Mouse (Mus musculus): ENCODE measurements around the gene Sarm1.

Sarm1 gene

DNA sequence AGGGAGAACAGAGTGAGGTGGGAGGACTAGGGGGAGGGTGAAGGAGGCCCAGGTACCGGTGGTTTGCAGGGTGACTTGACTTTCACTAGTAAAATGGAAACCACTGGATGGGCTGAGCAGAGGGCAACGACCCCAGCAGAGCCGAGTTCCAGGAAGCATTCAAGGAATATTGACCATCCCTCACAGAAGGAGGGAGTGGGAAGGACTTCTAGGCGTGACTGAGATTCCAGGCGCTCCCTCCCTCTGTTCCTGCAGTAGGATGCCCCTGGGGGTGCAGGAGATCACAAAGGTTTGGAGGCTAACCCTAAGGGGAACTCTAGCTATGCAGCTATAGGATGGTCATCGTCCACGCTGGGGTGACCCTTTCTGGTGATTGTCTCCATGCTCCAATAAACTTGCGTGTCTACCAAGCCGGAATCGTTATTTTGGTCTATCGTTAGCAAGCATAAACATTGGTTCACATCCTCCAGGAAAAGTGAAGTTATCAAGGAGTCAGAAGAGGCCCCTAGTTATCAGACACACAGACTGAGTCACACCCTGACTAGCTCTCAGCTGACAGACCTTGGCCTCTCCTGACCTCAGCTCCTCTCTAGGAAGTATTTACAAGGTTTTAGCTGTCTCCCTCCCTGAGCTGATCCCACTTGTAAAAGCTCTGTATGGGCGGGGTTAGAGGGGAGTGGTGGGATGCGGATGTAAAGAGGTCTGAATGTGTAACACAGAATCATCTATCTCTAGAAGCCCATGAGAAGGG, 34.1 kb downstream of the Sarm1 start:
- no peak for DNase-seq

DNA sequence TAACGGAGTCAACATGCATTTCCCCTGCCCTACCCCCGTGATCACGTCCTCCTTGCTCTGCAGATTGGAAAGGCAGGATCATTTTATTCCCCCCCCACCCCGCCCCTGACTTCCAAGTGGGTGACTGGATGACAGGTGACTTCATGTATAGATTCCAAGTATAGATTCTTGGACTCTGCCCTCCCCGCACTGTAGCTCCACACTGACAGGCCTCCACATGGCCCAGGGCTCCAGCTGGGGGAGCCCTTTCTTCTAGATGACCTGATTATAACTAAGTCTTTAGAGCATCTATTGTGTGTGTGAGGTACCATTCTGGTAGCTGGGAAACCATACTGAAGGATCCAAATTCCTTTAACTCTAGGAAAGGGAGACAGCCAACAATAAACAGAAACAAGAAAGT, 34.9 kb downstream of the Sarm1 start:
- DNase-seq: no peak

DNA sequence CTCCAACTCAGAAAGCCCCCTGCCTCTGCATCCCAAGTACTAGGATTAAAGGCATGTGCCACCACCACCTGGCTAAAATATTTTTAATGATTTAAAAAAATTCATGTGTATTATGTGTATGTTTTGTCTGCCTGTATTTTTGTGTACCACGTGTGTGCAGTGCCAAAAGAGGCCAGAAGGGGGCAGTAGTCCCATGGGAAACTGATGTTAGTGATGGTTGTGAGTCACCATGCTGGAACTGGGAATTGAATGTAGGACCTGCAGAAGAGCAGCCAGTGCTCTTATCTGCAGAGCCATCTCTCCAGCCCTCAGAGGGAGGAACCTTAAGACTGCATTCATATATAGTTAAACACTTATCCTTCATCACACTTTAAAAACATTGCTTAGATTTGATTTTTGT, 35.7 kb downstream of the Sarm1 start:
- DNase-seq: no peak

DNA sequence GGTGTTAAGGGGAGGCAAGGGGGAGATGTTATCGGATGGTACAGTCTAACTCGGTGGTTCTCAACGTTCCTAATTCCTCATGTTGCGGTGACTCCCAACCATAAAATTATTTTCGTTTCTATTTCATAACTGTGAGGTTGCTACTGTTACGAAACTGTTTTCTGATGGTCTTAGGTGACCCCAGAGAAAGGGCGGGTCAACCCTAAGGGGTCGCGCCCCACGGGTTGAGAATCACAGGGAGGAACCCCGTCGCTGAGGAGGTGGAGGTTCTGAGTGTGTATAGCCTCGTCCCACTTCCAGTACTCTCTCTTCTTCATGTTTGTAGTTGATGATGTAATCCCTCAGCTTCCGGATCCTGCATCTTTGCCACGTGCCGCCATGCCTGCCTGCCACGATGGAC, 38.8 kb downstream of the Sarm1 start:
- no peak for DNase-seq

DNA sequence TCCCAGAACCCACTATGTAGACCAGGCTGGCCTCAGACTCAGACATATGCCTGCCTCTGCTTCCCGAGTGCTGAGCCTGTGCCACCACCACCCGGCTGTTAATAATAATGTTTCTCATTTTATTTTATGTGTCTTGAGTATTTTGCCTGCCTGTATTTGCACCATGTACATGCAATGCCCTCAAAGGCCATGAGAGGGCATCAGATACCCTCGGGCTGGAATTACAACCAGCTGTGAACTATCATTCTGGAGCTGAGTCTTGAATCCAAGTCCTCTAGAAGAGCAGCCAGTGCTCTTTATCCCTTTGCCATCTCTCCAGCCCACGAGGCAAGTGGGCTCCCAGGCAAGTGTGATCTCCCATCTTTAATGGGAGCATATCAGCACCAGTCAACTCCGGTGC, 42.2 kb downstream of the Sarm1 start:
- no peak for DNase-seq

DNA sequence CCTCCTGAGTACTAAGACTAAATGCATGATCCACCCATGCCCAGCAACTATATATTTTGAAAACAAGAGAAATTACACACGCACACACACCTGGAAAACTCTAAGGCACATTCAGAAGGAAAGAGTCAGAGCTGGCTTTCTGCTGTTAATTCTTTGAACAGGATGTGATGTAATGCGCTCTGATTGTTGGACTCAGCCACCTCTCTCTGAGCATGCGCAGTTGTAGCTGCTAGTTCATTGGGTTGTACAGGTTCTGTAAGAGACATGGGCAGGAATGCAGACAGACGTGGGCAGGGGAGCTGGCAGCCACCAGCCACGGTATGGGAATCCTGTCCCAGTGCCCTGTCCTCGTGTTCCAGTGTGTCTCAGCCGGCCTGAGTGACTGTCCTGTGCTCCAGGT, 43.3 kb downstream of the Sarm1 start:
- DNase-seq: no peak

DNA sequence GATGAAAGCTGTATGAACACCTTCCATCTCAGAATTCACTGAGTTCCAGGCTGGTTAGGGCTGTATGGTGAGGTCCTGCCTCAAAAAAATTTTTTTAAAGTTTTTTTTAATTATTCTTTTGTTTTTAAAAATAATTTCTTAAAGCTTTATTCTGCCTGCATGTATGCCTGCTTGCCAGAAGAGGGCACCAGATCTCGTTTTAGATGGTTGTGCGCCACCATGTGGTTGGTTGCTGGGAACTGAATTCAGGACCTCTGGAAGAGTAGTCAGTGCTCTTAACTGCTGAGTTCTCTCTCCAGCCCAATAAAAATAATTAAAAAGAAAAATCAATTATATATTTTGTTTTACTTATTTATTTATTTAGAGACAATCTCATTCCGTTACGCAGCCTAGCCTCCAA, 43.9 kb downstream of the Sarm1 start:
- peak; percentile 37 for DNase-seq

- DNase-seq: no peak
Observed at GRCm38 (mm10) chr11:78450337-78450736, 47.2 kb downstream of the Sarm1 start.

GRCm38 (mm10) chr11:78448242-78448641, 49.3 kb downstream of the Sarm1 start:
- no peak for DNase-seq

DNA sequence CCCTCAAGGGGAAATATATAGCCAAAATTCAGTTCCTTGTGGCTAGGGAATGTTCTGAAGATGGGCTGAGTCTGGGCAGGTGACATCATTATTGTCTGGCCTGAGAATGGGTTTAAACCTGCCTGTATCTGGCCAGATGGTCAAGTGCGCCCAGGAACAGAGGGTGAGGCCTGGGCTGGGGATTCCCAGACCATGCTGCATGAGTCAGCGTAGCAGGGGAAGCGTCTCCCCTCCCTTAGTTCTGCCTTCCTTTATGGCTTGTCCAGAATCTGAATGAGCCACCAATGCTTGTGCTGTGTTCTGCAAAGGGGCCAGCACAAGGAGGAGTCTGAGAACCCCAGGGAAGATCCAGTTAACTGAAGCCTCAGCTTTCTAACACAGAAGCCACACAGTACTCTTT, 50.4 kb downstream of the Sarm1 start:
- no peak for DNase-seq

DNA sequence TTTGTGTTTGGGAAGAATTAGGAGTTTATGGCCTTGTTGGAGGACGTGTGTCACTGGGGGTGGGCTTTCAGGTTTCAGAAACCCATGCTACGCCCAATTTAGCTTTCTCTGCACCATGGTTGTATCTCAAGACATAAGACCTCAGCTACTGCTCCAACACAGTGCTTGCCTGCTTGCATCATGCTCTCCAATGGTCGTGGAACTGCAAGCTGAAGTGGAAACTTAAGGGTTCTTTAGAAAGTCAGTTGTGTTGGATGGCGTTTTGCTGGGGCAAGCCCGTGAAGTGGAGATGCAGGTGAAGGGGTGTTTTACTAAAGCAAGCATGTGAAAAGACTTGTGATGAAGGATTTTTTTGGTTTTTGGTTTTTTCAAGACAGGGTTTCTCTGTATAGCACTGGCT, 54.4 kb downstream of the Sarm1 start:
- DNase-seq: no peak

- no peak for DNase-seq
Observed at GRCm38 (mm10) chr11:78438399-78438930, 59.1 kb downstream of the Sarm1 start.

DNA sequence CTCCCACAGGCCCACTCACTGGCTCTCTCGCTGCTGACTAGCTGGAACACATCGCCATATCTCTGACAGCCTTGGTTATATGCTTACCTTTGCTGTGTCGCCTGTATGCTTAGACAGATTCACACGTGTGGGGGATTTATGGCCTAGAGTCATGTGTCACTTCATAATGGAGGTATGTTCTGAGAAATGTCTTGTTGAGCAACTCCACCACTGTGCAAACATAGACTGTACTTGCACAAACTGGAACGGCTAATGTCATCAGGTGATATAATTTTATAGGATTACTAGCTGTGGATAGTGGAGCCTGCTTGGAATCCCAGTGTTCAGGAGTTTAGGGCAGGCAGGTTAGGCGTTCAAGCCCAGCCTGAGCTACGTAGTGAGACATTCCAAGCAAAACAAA, 60.4 kb downstream of the Sarm1 start:
- no peak for DNase-seq

GRCm38 (mm10) chr11:78435776-78436349, 61.7 kb downstream of the Sarm1 start:
- DNase-seq: no peak

GRCm38 (mm10) chr11:78434052-78434451, 63.5 kb downstream of the Sarm1 start:
- no peak for DNase-seq

- DNase-seq: no peak
Observed at GRCm38 (mm10) chr11:78431176-78431575, 66.4 kb downstream of the Sarm1 start.

DNA sequence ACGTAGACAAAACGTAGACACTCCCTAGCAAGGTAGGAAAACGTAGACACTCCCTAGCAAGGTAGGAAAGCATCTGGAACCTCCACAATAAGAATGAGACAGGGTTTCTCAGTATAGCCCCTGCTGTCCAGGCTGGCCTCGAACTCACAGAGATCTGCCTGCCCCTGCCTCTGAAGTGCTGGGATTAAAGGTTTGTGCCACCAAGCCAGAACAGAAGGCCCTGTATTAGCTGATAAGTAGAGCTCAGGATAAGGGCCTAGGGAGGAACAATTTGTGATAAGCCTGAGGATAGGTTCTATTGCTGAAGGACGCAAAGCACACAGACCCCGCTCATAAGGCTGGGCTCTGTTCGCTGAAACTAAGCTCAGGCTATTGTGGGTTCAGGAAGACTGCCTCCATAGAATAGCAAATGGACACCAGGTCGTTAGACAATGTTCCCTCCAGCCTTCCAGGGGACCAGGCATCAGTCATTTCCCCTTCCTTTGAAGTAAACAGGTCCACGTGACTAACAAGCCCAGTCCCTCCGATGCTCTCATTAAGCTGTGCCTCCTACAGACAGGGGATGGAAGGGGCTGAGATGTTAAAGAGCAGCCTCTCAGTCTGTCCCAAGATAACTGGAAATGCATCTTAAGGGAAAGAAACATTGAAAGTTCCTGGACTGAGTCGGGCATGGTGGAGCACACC, 67.2 kb downstream of the Sarm1 start:
- DNase-seq: no peak

DNA sequence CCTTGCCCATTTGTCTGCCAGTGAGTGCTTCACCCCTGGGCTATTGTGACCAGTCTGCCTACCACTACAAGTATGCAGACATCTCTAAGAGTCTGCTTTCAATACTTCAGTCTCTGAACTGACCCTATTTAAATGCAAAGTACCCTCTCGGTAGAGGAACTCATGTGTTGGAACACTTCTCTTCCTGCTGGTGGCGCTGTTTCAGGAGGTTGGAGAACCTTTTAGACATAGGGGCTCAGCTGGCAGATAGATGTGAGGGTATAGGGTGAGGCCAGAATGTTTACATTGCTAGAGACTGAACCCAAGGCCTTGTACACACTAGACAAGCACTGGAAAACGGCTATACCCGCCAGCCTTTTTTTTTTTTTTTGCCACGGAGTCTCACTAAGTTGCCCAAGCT, 69.2 kb downstream of the Sarm1 start:
- DNase-seq: no peak

- DNase-seq: no peak
Observed at GRCm38 (mm10) chr11:78427655-78428054, 69.9 kb downstream of the Sarm1 start.

GRCm38 (mm10) chr11:78425572-78425971, 72.0 kb downstream of the Sarm1 start:
- no peak for DNase-seq

- DNase-seq: no peak
Observed at GRCm38 (mm10) chr11:78424352-78424751, 73.2 kb downstream of the Sarm1 start.

Measured in cerebellum, adult 11 months (tissue).